Mouse (Mus musculus) G1E (cell line): ENCODE results near the gene Isg15.

Experiments used
- CTCF ChIP-seq: IDR thresholded peaks from 2 replicates; pipeline ENCODE4 v1.5.1; 2012; ENCODE audit warnings: low read depth, low read length, inconsistent platforms, mixed read lengths
- GATA1 ChIP-seq: IDR thresholded peaks from 2 replicates; pipeline ENCODE4 v1.6.1; 2012; ENCODE audit warnings: borderline replicate concordance, low read length, inconsistent platforms, mixed read lengths
- GATA2 ChIP-seq: IDR thresholded peaks from 2 replicates; pipeline ENCODE4 v1.6.1; 2012; ENCODE audit warnings: low read depth, low read length, inconsistent platforms, borderline replicate concordance
- POLR2AphosphoS5 ChIP-seq: IDR thresholded peaks from 2 replicates; pipeline ENCODE4 v1.6.1; 2012; ENCODE audit warnings: low read depth, low read length, inconsistent platforms; ENCODE audit not compliant: insufficient replicate concordance
- TAL1 ChIP-seq: conservative IDR thresholded peaks from 2 replicates; pipeline ENCODE4 v1.6.1; 2012; ENCODE audit warnings: low read depth, low read length, inconsistent platforms, mixed read lengths

- TF ChIP-seq CTCF (no peak), POLR2AphosphoS5 (no peak), GATA1 (no peak), GATA2 (no peak), TAL1 (no peak)
These were observed 8.3 kb upstream of the Isg15 start for GRCm38 (mm10) chr4:156208872-156209271.
